Mouse (Mus musculus): ENCODE data around the gene Ubn2. TPM values are rescaled to one million over a fixed set of nuclear protein-coding genes. Genes with fewer than 3 reads are reported as not detected.

The Ubn2 gene
- polyA plus RNA-seq (2014; fragmentation: Illumina TruSeq; extraction: RNeasy Lipid Tissue Mini Kit (QIAGEN cat#74804)), result 78.4 TPM

DNA sequence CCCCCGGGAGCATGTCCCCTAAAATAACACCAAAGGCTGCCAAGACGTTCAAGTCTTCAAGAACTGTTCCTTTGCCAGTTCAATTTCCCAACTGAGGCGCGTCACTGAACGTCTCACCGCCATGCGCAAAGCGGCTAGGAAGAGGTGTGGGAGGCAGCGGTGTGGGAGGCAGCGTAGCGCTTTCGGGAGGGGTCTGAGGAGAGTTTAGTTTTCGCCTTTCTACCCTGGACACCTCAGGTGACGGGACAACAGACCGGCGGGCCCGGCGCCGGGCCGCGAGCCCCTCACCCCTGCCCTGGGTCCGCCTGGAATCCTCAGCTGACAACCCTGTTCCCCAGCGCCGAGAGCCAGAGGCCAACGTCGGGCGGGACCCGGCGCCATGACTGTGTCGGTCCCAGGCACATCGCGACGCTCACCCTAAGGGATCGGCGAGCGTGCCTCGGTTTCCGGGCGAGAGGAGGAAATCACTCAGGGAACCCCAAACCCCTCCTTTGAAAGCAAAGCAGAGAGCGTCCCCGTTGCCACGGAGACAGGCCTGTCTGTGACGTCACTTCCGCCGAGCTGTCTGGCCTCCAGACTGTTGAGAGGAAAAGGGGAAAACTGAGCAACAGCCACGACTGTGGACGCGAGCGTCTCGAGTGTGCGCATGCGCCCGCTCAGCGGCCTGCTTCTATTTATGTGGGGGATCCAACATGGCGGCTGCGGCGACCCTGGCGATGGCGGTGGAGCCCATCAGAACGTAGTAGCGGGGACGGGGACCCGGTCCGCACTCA is at the start of gene Ubn2:
Ubn2 (plus strand) TSS at position 690 of the 773 bp plus-strand sequence.

DNA sequence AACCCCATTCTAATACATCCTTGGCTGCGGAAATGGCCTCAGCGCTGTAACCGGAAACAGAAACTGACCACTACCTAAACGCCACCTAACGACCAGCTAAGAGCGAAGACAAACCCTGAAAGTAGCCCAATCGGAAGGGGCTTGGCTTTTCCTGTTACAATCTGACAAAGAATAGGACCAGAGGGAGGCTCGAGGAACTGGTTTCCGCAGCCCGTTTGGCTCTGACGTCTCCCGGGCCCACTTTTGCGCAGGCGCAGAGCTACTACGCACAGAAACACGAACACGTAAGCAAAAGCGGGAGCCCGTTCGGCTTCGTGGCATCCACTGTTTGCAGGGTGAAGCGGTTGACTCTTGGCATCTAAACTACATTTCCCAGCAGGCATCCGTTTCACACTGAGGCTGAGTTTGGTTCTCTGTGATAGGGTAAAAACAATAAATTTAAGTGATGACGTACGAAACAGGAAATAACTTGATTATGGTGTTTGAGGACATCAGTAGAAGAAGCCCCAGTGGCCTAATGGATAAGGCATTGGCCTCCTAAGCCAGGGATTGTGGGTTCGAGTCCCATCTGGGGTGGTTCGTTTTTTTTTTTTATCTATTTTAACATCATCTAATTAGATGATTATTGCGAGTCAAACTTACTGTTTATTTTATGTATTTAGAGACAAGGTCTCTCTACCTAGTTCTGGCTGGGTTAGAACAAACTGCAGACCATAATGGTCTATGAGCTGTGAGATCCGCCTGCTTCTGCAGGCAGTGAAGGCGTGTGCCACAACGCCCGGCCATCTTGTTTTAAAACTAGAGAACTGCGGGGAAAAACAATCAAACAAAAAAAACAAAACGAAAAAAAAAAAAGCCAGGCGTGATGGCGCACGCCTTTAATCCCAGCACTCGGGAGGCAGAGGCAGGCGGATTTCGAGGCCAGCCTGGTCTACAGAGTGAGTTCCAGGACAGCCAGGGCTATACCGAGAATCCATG is 100.0 kb downstream of the Ubn2 start, which contains the start of gene Fmc1:
Fmc1 (plus strand) TSS at position 75 of the 978 bp plus-strand sequence.

DNA sequence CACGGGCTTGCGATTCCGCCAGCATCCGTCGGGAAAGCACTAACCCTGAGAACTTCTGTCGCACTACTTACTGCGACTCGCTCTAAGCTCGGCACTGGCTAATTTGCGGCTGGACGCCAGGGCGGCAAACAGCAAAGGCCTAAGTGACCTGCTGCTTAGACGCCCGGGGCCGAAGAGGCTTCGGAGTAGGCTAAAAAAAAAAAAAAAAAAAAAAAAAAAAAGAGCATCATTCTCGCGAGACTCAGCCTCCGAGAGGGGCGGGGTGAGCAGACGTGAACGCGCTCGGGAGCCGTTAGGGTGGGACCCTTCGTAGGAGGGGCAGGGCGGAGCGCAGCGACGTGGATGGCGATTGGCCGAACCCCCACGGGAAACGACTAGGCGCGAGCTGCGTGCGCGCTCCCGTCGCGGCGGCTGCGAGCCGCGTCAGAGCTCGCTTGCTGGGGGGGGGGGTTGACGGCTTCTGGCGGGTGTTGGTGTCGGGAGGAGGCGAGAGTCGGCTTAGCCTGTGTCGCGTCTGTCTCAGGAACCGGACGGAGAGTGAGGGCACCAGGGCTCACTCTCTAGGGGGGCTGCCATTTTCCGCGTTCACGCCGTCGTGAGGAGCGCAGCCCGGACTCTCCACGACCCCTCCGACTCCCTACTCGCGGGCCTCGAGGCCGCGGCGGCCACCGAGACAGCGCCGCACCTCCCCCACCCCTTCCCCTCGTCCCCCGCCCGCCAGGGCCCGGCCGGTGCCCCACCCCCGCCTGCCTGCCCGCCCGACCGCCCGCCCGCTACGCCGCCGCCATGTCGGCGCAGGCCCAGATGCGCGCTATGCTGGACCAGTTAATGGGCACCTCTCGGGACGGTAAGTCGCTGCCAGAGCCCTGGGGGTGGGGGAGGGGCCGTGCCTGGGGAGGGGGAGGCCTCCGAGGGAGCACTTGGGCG is 117.6 kb downstream of the Ubn2 start, which contains the start of gene Luc7l2:
Luc7l2 (plus strand) TSS at position 273 of the 927 bp plus-strand sequence.

Other genes with a start within 250 kb of the Ubn2 start
- 6.3 TPM for gene D630045J12Rik, start 179.9 kb upstream of the Ubn2 start, polyA plus RNA-seq (2014; fragmentation: Illumina TruSeq; extraction: RNeasy Lipid Tissue Mini Kit (QIAGEN cat#74804))
- gene Zc3hav1l, start 134.7 kb upstream of the Ubn2 start, polyA plus RNA-seq (2014; fragmentation: Illumina TruSeq; extraction: RNeasy Lipid Tissue Mini Kit (QIAGEN cat#74804)), result 26.5 TPM
- gene Zc3hav1, start 79.3 kb upstream of the Ubn2 start, polyA plus RNA-seq (2014; fragmentation: Illumina TruSeq; extraction: RNeasy Lipid Tissue Mini Kit (QIAGEN cat#74804)), result 124 TPM
- 11.3 TPM for gene Ttc26, start 52.5 kb upstream of the Ubn2 start, polyA plus RNA-seq (2014; fragmentation: Illumina TruSeq; extraction: RNeasy Lipid Tissue Mini Kit (QIAGEN cat#74804))
- 2.8 TPM for gene Fmc1, start 99.6 kb downstream of the Ubn2 start, polyA plus RNA-seq (2014; fragmentation: Illumina TruSeq; extraction: RNeasy Lipid Tissue Mini Kit (QIAGEN cat#74804))
- 388 TPM for gene Luc7l2, start 117.4 kb downstream of the Ubn2 start, polyA plus RNA-seq (2014; fragmentation: Illumina TruSeq; extraction: RNeasy Lipid Tissue Mini Kit (QIAGEN cat#74804))
- gene Klrg2, start 203.3 kb downstream of the Ubn2 start, polyA plus RNA-seq (2014; fragmentation: Illumina TruSeq; extraction: RNeasy Lipid Tissue Mini Kit (QIAGEN cat#74804)), result not detected
- gene Clec2l, start 229.1 kb downstream of the Ubn2 start, polyA plus RNA-seq (2014; fragmentation: Illumina TruSeq; extraction: RNeasy Lipid Tissue Mini Kit (QIAGEN cat#74804)), result not detected

All from ovary, adult 10 weeks (tissue).